Mouse (Mus musculus): Measurements from ENCODE around the gene Pde3a.

Gene Pde3a

GRCm38 (mm10) chr6:141425114-141425513 lies 176.0 kb downstream of the Pde3a start:
- DNase-seq, result no peak

- no peak for DNase-seq
Observed at GRCm38 (mm10) chr6:141428587-141428986, 179.5 kb downstream of the Pde3a start.

GRCm38 (mm10) chr6:141430134-141430533 lies 181.1 kb downstream of the Pde3a start:
- DNase-seq, result no peak

GRCm38 (mm10) chr6:141432271-141432974 lies 183.4 kb downstream of the Pde3a start:
- no peak for DNase-seq

GRCm38 (mm10) chr6:141433917-141434756 lies 185.1 kb downstream of the Pde3a start:
- DNase-seq, result no peak

GRCm38 (mm10) chr6:141435160-141435559 lies 186.1 kb downstream of the Pde3a start:
- DNase-seq, result no peak

- DNase-seq, result no peak
Observed at GRCm38 (mm10) chr6:141439965-141440364, 190.9 kb downstream of the Pde3a start.

GRCm38 (mm10) chr6:141447547-141447946 lies 198.5 kb downstream of the Pde3a start:
- DNase-seq, result peak; percentile 2

GRCm38 (mm10) chr6:141448886-141449285 lies 199.8 kb downstream of the Pde3a start:
- no peak for DNase-seq

GRCm38 (mm10) chr6:141455335-141455734 lies 206.3 kb downstream of the Pde3a start:
- DNase-seq, result no peak

- no peak for DNase-seq
Observed at GRCm38 (mm10) chr6:141456591-141456990, 207.5 kb downstream of the Pde3a start.

GRCm38 (mm10) chr6:141470251-141470650 lies 221.2 kb downstream of the Pde3a start:
- DNase-seq, result no peak

GRCm38 (mm10) chr6:141474223-141474622 lies 225.2 kb downstream of the Pde3a start:
- no peak for DNase-seq

GRCm38 (mm10) chr6:141474696-141475095 lies 225.6 kb downstream of the Pde3a start:
- DNase-seq, result no peak

GRCm38 (mm10) chr6:141485302-141486021 lies 236.4 kb downstream of the Pde3a start:
- DNase-seq, result no peak

- no peak for DNase-seq
Observed at GRCm38 (mm10) chr6:141487266-141487665, 238.2 kb downstream of the Pde3a start.

GRCm38 (mm10) chr6:141488619-141489018 lies 239.6 kb downstream of the Pde3a start:
- DNase-seq, result peak; percentile 6

- no peak for DNase-seq
Observed at GRCm38 (mm10) chr6:141494909-141495308, 245.8 kb downstream of the Pde3a start.

- no peak for DNase-seq
Observed at GRCm38 (mm10) chr6:141495634-141496418, 246.8 kb downstream of the Pde3a start.

GRCm38 (mm10) chr6:141499511-141499910 lies 250.4 kb downstream of the Pde3a start:
- DNase-seq, result no peak

GRCm38 (mm10) chr6:141501171-141501570 lies 252.1 kb downstream of the Pde3a start:
- no peak for DNase-seq

- DNase-seq, result no peak
Observed at GRCm38 (mm10) chr6:141522541-141522940, 273.5 kb downstream of the Pde3a start.
